Mouse (Mus musculus) gastrocnemius, adult 18-20 months (tissue): Measurements from ENCODE around the gene Col4a2. TPM values are rescaled to one million over a fixed set of nuclear protein-coding genes. Genes with fewer than 3 reads are reported as not detected.

ENCODE experiments used
- DNase-seq: peaks from one replicate; pipeline ENCODE4 v3.0.0; 2021; ENCODE audit warnings: low spot score
- total RNA-seq, 2 experiments: library from RNA; stranded (reverse); gene quantifications; 2 replicates each; pipeline ENCODE4 v1.2.3; 2021

The Col4a2 gene
- total RNA-seq, 2 experiments from 2014 or later, result 37.4 to 50.2 TPM

- peak; percentile 44 for DNase-seq
Observed at GRCm38 (mm10) chr8:11411504-11412124, 99.0 kb downstream of the Col4a2 start.

- peak; percentile 47 for DNase-seq
Observed at GRCm38 (mm10) chr8:11412450-11412849, 99.8 kb downstream of the Col4a2 start.

GRCm38 (mm10) chr8:11414304-11414703 is 101.7 kb downstream of the Col4a2 start:
- no peak for DNase-seq

DNA sequence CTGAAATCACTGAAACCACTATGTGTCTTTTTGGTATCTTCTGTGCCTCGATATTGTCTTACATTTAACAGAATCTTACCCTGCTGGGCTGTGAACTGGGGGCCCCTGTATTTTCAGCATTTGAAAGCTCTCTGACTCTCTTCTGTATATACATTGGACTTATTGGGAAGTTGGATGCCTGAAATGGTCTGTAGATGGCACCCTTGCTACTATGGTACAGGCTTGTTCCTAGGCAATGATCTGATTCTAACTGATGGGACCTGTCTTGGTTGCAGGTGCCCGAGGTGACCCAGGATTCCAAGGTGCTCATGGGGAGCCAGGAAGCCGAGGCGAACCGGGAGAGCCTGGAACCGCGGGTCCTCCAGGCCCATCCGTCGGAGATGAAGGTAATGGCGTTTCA is 102.5 kb downstream of the Col4a2 start:
- DNase-seq, result no peak

GRCm38 (mm10) chr8:11417762-11418161 is 105.2 kb downstream of the Col4a2 start:
- DNase-seq, result peak; percentile 43

DNA sequence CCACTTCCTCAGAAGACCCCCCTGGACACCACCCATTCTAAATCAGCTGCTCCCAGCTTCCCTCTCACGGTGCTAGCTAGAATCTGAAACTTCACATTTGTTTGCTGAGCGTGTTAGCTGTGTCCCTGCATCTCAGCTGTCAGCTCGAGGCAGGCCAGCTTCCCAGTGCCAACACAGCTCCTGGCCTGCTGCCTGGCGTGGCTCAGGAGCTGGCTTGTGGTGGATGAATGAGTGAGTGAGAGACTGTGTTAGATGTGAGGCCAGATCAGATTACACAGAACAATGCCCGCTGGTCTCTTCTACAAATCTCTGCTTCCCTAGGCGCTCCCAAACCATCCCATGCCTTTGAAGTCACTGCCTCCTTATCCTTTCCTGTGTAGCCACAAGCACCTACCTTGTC is 106.6 kb downstream of the Col4a2 start:
- DNase-seq, result peak; percentile 72

GRCm38 (mm10) chr8:11419645-11420044 is 107.0 kb downstream of the Col4a2 start:
- peak; percentile 70 for DNase-seq

DNA sequence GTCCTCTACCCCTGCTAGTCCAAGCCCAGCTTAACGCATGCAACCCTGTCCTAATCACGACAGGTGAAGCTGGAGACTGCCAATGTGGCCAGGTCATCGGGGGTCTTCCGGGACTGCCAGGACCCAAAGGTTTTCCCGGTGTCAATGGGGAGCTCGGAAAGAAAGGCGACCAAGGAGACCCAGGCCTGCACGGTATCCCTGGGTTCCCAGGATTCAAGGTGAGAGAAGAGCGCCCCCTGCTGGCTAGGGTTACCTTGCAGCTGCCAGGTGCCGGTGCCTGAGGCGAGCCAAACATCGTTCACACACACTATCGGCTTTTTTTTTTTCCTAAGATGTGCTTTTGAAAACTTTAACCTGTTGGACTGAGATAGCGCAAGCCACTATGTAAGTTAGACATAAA is 108.5 kb downstream of the Col4a2 start:
- peak; percentile 56 for DNase-seq

GRCm38 (mm10) chr8:11421968-11422367 is 109.4 kb downstream of the Col4a2 start:
- DNase-seq, result no peak

DNA sequence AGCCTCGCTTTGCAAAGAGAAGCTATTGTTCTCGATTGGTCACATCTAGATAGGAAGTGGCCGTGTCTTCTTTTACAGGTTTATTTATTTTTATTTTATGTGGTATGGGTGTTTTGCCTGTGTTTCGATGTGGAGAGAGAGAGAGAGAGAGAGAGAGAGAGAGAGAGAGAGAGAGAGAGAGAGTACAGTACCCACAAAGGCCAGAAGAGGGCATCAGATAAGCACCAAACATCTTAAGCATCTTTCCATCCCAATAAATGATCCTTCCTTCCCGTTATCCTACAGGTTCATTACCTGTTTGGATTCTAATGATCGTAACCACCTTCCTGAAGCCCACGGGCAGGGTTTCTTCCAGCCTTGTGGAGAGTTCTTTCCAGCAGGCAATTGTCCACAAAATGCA is 110.5 kb downstream of the Col4a2 start:
- no peak for DNase-seq

- no peak for DNase-seq
Observed at GRCm38 (mm10) chr8:11430688-11431087, 118.1 kb downstream of the Col4a2 start.

GRCm38 (mm10) chr8:11437862-11438261 is 125.3 kb downstream of the Col4a2 start:
- DNase-seq, result no peak

- peak; percentile 58 for DNase-seq
Observed at GRCm38 (mm10) chr8:11441291-11441690, 128.7 kb downstream of the Col4a2 start.

DNA sequence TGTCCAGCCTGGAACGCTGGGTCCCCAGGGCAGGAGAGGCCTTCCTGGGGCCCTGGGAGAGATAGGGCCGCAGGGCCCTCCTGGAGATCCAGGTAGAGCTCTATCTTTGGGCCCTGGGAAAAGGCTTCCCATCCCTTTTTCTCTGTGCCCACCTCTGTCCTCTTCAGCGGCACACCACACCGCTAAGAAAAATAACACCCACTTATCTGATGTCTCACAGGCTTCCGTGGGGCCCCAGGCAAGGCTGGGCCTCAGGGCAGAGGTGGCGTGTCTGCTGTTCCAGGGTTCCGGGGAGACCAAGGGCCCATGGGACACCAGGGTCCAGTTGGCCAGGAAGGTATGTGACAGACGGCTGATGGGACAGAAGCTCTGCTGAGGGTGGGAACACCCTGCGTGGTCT is 131.0 kb downstream of the Col4a2 start:
- no peak for DNase-seq

DNA sequence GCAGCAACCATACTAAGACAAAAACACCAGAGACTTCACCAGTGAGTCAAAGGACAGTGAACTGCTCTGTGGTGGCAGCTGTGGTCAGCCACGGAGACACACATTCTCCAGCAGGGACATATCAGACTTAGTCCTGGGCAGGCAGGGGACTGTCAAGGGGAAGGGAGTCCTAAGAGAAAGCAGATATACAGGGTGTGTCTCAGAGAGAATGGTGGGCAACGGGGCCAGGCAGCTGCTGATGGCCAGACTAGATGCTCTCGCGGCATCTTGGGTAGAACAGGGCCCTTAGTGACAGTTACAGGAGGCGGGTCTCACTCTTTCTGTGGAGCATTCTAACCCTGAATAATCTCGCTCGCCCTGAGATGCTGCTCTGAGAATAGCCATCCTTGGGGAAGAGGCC is 131.6 kb downstream of the Col4a2 start:
- no peak for DNase-seq

DNA sequence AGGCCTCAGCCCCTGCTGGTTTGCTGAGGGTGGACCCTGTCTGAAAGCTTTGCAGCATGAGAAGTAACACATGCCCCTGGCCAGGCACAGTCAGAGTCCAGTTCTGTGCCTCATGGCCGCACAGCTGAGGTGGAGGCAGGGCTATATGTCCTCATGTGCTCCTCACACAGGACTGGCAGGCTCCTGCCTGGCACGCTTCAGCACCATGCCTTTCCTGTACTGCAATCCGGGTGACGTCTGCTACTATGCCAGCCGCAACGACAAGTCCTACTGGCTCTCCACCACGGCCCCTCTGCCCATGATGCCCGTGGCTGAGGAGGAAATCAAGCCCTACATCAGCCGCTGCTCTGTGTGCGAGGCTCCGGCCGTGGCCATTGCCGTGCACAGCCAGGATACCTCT is 133.2 kb downstream of the Col4a2 start:
- no peak for DNase-seq

GRCm38 (mm10) chr8:11447910-11448570 is 135.4 kb downstream of the Col4a2 start:
- no peak for DNase-seq

- peak; percentile 32 for DNase-seq
Observed at GRCm38 (mm10) chr8:11450184-11451113, 137.8 kb downstream of the Col4a2 start.

- DNase-seq, result peak; percentile 31
Observed at GRCm38 (mm10) chr8:11452152-11452551, 139.5 kb downstream of the Col4a2 start.

- DNase-seq, result no peak
Observed at GRCm38 (mm10) chr8:11452559-11452958, 140.0 kb downstream of the Col4a2 start.

- no peak for DNase-seq
Observed at GRCm38 (mm10) chr8:11452974-11453373, 140.4 kb downstream of the Col4a2 start.

- DNase-seq, result no peak
Observed at GRCm38 (mm10) chr8:11454228-11454627, 141.6 kb downstream of the Col4a2 start.
